Mouse (Mus musculus): ENCODE data around the gene Csnk1e.

- TF ChIP-seq POLR2A (IDR thresholded peaks at IDR 0.05; ENCODE audit: insufficient read depth, low read length) (no peak), CTCF (IDR thresholded peaks at IDR 0.05; ENCODE audit: low read depth, low read length) (no peak), EP300 (IDR thresholded peaks at IDR 0.05; ENCODE audit: insufficient read depth, low read depth, low read length) (no peak)
Observed at GRCm38 (mm10) chr15:79489463-79489862, 34.1 kb upstream of the Csnk1e start.
